Mouse (Mus musculus) forebrain, embryonic 14.5 days (tissue): ENCODE data around the gene Gm20388. TPM values are rescaled to one million over a fixed set of nuclear protein-coding genes. Genes with fewer than 3 reads are reported as not detected.

Experiments used
- ATAC-seq: fragments of 200-750 bp; cut with Nextera tagmentation; 2 replicates; pipeline ENCODE4 v1.8.0; 2017; ENCODE audit warnings: mild to moderate bottlenecking, moderate library complexity
- DNase-seq: peaks from one replicate; pipeline ENCODE4 v3.0.0-alpha.2; 2015; ENCODE audit warnings: low spot score
- H3K27ac ChIP-seq: fragments of 300-500 bp; sonication (generic); 2 replicates; pipeline ENCODE4 v1.5.1; 2014; ENCODE audit warnings: low read depth, mild to moderate bottlenecking, control low read depth, low read length, moderate library complexity
- H3K27me3 ChIP-seq: fragments of 300-500 bp; sonication (generic); replicated peaks from 2 replicates; pipeline ENCODE4 v1.6.1; 2014; ENCODE audit warnings: low read length, control low read depth, mixed read lengths; ENCODE audit not compliant: control insufficient read depth, insufficient read depth
- H3K36me3 ChIP-seq: fragments of 300-500 bp; sonication (generic); 2 replicates; pipeline ENCODE4 v1.6.1; 2014; ENCODE audit warnings: low read length, control low read depth; ENCODE audit not compliant: control insufficient read depth, insufficient read depth
- H3K4me1 ChIP-seq: fragments of 300-500 bp; sonication (generic); 2 replicates; pipeline ENCODE4 v1.6.1; 2014; ENCODE audit warnings: antibody characterized with exemption, low read length, control low read depth; ENCODE audit not compliant: control insufficient read depth, insufficient read depth
- H3K4me2 ChIP-seq: fragments of 300-500 bp; sonication (generic); 2 replicates; pipeline ENCODE4 v1.6.1; 2014; ENCODE audit warnings: mild to moderate bottlenecking, control low read depth, low read length
- H3K4me3 ChIP-seq: fragments of 300-500 bp; sonication (generic); 2 replicates; pipeline ENCODE4 v1.5.1; 2014; ENCODE audit warnings: low read depth, low read length, control low read depth
- H3K9ac ChIP-seq: fragments of 300-500 bp; sonication (generic); 2 replicates; pipeline ENCODE4 v1.6.1; 2014; ENCODE audit warnings: mild to moderate bottlenecking, low read length, control low read depth, moderate library complexity
- H3K9me3 ChIP-seq: fragments of 300-500 bp; sonication (generic); replicated peaks from 2 replicates; pipeline ENCODE4 v1.6.1; 2016; ENCODE audit warnings: low read length, control low read depth, mixed read lengths; ENCODE audit not compliant: control insufficient read depth
- WGBS: fragments of 180-500 bp; shearing (Covaris S2); extraction: QIAGEN DNeasy Blood & Tissue Kit; methylation state at CpG from one replicate; pipeline ENCODE4 v1.1.7; 2014; 5-methylcytosine and 5-hydroxymethylcytosine counted together
- polyA plus RNA-seq: library from polyadenylated mRNA; unstranded; fragments of >200 nt; fragmentation: Nextera tagmentation; extraction: Ambion mirVana; gene quantifications from 2 replicates; pipeline ENCODE4 v1.2.1, GENCODE M21; 2014

Gene Gm20388
- polyA plus RNA-seq, 1 experiment from 2014 or later: 7.4 TPM

GRCm38 (mm10) chr8:123717104-123717503 lies 3806.5 kb downstream of the Gm20388 start:
- no peaks in the 10 kb centered on the region for H3K27me3 ChIP-seq
- WGBS: 57% methylated on average over 2 of the region's 2 CpGs
- no peak for DNase-seq
- no peak overlapping the region for H3K4me2 ChIP-seq
- H3K9ac ChIP-seq: no peak overlapping the region
- no peak for ATAC-seq
- H3K9me3 ChIP-seq: no peaks in the 10 kb centered on the region
- no peak overlapping the region for H3K4me3 ChIP-seq
- no peak overlapping the region for H3K27ac ChIP-seq
- H3K4me1 ChIP-seq: peaks cover 15% of the 10 kb centered on the region
- no peaks in the 10 kb centered on the region for H3K36me3 ChIP-seq

GRCm38 (mm10) chr8:123717516-123718490 lies 3807.2 kb downstream of the Gm20388 start:
- Histone ChIP-seq H3K36me3 (no peaks in the 10 kb centered on the region), H3K27ac (no peak overlapping the region), H3K9ac (no peak overlapping the region), H3K4me2 (no peak overlapping the region), H3K4me1 (peaks cover 15% of the 10 kb centered on the region), H3K27me3 (no peaks in the 10 kb centered on the region), H3K9me3 (no peaks in the 10 kb centered on the region), H3K4me3 (no peak overlapping the region)
- ATAC-seq: no peak
- 82% methylated on average over 15 of the region's 15 CpGs for WGBS
- DNase-seq: no peak

- no peak overlapping the region for H3K4me3 ChIP-seq
- no peaks in the 10 kb centered on the region for H3K36me3 ChIP-seq
- no peak overlapping the region for H3K4me2 ChIP-seq
- no peak overlapping the region for H3K9ac ChIP-seq
- 87% methylated on average over 2 of the region's 2 CpGs for WGBS
- no peak for ATAC-seq
- H3K27me3 ChIP-seq: no peaks in the 10 kb centered on the region
- no peaks in the 10 kb centered on the region for H3K9me3 ChIP-seq
- DNase-seq: no peak
- no peak overlapping the region for H3K27ac ChIP-seq
- H3K4me1 ChIP-seq: peaks cover 15% of the 10 kb centered on the region
Observed at GRCm38 (mm10) chr8:123718752-123719151, 3808.1 kb downstream of the Gm20388 start.

GRCm38 (mm10) chr8:123719280-123719679 lies 3808.6 kb downstream of the Gm20388 start:
- Histone ChIP-seq H3K4me3 (no peak overlapping the region), H3K27me3 (no peaks in the 10 kb centered on the region), H3K27ac (no peak overlapping the region), H3K4me1 (peaks cover 15% of the 10 kb centered on the region), H3K4me2 (no peak overlapping the region), H3K9ac (no peak overlapping the region), H3K9me3 (no peaks in the 10 kb centered on the region), H3K36me3 (no peaks in the 10 kb centered on the region)
- DNase-seq (no peak), ATAC-seq (no peak)
- 93% methylated on average over 6 of the region's 6 CpGs for WGBS

- H3K27me3 ChIP-seq: no peaks in the 10 kb centered on the region
- H3K36me3 ChIP-seq: no peaks in the 10 kb centered on the region
- no peak overlapping the region for H3K9ac ChIP-seq
- H3K4me2 ChIP-seq: no peak overlapping the region
- DNase-seq (no peak), ATAC-seq (no peak)
- WGBS: 42% methylated on average over 5 of the region's 5 CpGs
- no peak overlapping the region for H3K27ac ChIP-seq
- peaks cover 15% of the 10 kb centered on the region for H3K4me1 ChIP-seq
- no peaks in the 10 kb centered on the region for H3K9me3 ChIP-seq
- no peak overlapping the region for H3K4me3 ChIP-seq
Observed at GRCm38 (mm10) chr8:123719811-123720210, 3809.2 kb downstream of the Gm20388 start.

GRCm38 (mm10) chr8:123720471-123721001 lies 3809.9 kb downstream of the Gm20388 start:
- peaks cover 17% of the 10 kb centered on the region for H3K4me1 ChIP-seq
- H3K9ac ChIP-seq: no peak overlapping the region
- no peak overlapping the region for H3K27ac ChIP-seq
- H3K4me3 ChIP-seq: no peak overlapping the region
- WGBS: 12% methylated on average over 12 of the region's 12 CpGs
- H3K36me3 ChIP-seq: no peaks in the 10 kb centered on the region
- H3K9me3 ChIP-seq: no peaks in the 10 kb centered on the region
- no peak overlapping the region for H3K4me2 ChIP-seq
- no peaks in the 10 kb centered on the region for H3K27me3 ChIP-seq
- DNase-seq (no peak), ATAC-seq (no peak)

GRCm38 (mm10) chr8:123722245-123722644 lies 3811.6 kb downstream of the Gm20388 start:
- no peak overlapping the region for H3K27ac ChIP-seq
- ATAC-seq (no peak), DNase-seq (no peak)
- H3K4me2 ChIP-seq: no peak overlapping the region
- H3K4me3 ChIP-seq: no peak overlapping the region
- H3K9ac ChIP-seq: no peak overlapping the region
- no peaks in the 10 kb centered on the region for H3K36me3 ChIP-seq
- WGBS: 90% methylated on average over 5 of the region's 5 CpGs
- no peaks in the 10 kb centered on the region for H3K27me3 ChIP-seq
- H3K9me3 ChIP-seq: no peaks in the 10 kb centered on the region
- H3K4me1 ChIP-seq: peaks cover 12% of the 10 kb centered on the region

- ATAC-seq (no peak), DNase-seq (no peak)
- H3K27me3 ChIP-seq: no peaks in the 10 kb centered on the region
- 93% methylated on average over 10 of the region's 10 CpGs for WGBS
- no peak overlapping the region for H3K27ac ChIP-seq
- H3K4me2 ChIP-seq: no peak overlapping the region
- H3K4me1 ChIP-seq: peaks cover 19% of the 10 kb centered on the region
- H3K4me3 ChIP-seq: no peak overlapping the region
- no peaks in the 10 kb centered on the region for H3K9me3 ChIP-seq
- H3K9ac ChIP-seq: no peak overlapping the region
- H3K36me3 ChIP-seq: no peaks in the 10 kb centered on the region
Observed at GRCm38 (mm10) chr8:123724752-123725151, 3814.1 kb downstream of the Gm20388 start.

- peaks cover 15% of the 10 kb centered on the region for H3K4me1 ChIP-seq
- H3K27me3 ChIP-seq: no peaks in the 10 kb centered on the region
- no peak overlapping the region for H3K4me2 ChIP-seq
- 74% methylated on average over 7 of the region's 7 CpGs for WGBS
- H3K9me3 ChIP-seq: no peaks in the 10 kb centered on the region
- DNase-seq: no peak
- H3K36me3 ChIP-seq: no peaks in the 10 kb centered on the region
- H3K27ac ChIP-seq: no peak overlapping the region
- H3K9ac ChIP-seq: no peak overlapping the region
- H3K4me3 ChIP-seq: no peak overlapping the region
- ATAC-seq: no peak
Observed at GRCm38 (mm10) chr8:123725261-123725660, 3814.6 kb downstream of the Gm20388 start.
